Mouse (Mus musculus) kidney, postnatal 14 days (tissue): Measurements from ENCODE around the gene Rfc2.

ENCODE experiments used
- DNase-seq: peaks from one replicate; pipeline ENCODE4 v3.0.0; 2022; ENCODE audit warnings: mixed read lengths

The Rfc2 gene

GRCm38 (mm10) chr5:134567445-134567844, 13.7 kb upstream of the Rfc2 start:
- no peak for DNase-seq

- DNase-seq, result no peak
Observed at GRCm38 (mm10) chr5:134568030-134568429, 13.1 kb upstream of the Rfc2 start.

- peak; percentile 70 for DNase-seq
Observed at GRCm38 (mm10) chr5:134568964-134569491, 12.1 kb upstream of the Rfc2 start.

GRCm38 (mm10) chr5:134571730-134572507, 9.2 kb upstream of the Rfc2 start:
- DNase-seq, result peak; percentile 82

- DNase-seq, result peak; percentile 48
Observed at GRCm38 (mm10) chr5:134572508-134573214, 8.5 kb upstream of the Rfc2 start.

- DNase-seq, result no peak
Observed at GRCm38 (mm10) chr5:134575833-134576232, 5.3 kb upstream of the Rfc2 start.

- DNase-seq, result peak; percentile 44
Observed at GRCm38 (mm10) chr5:134576517-134577220, 4.5 kb upstream of the Rfc2 start.

GRCm38 (mm10) chr5:134577534-134577933, 3.6 kb upstream of the Rfc2 start:
- DNase-seq, result no peak

GRCm38 (mm10) chr5:134579135-134579534, 2.0 kb upstream of the Rfc2 start:
- DNase-seq, result no peak

GRCm38 (mm10) chr5:134582221-134582907, 1.2 kb downstream of the Rfc2 start:
- DNase-seq, result peak; percentile 99

- peak; percentile 26 for DNase-seq
Observed at GRCm38 (mm10) chr5:134583006-134583883, 2.1 kb downstream of the Rfc2 start.

- DNase-seq, result no peak
Observed at GRCm38 (mm10) chr5:134583884-134584213, 2.7 kb downstream of the Rfc2 start.

GRCm38 (mm10) chr5:134584798-134585197, 3.6 kb downstream of the Rfc2 start:
- no peak for DNase-seq

- DNase-seq, result no peak
Observed at GRCm38 (mm10) chr5:134589900-134590299, 8.7 kb downstream of the Rfc2 start.

GRCm38 (mm10) chr5:134592026-134592581, 10.9 kb downstream of the Rfc2 start:
- no peak for DNase-seq

- DNase-seq, result no peak
Observed at GRCm38 (mm10) chr5:134593093-134593492, 11.9 kb downstream of the Rfc2 start.

- no peak for DNase-seq
Observed at GRCm38 (mm10) chr5:134597711-134598110, 16.5 kb downstream of the Rfc2 start.

- DNase-seq, result no peak
Observed at GRCm38 (mm10) chr5:134604376-134604775, 23.2 kb downstream of the Rfc2 start.

- no peak for DNase-seq
Observed at GRCm38 (mm10) chr5:134606314-134606713, 25.1 kb downstream of the Rfc2 start.

- DNase-seq, result no peak
Observed at GRCm38 (mm10) chr5:134607121-134607520, 26.0 kb downstream of the Rfc2 start.

GRCm38 (mm10) chr5:134609916-134610643, 28.9 kb downstream of the Rfc2 start:
- DNase-seq, result no peak
